Mouse (Mus musculus) CD8-positive naive resting alpha-beta T cell, adult 2 months (primary cell): ENCODE measurements at regions not wholly inside any gene's neighbourhood (a gene's known extent, or its start where the extent isn't known, plus 50 kb on each side); places are given as distances from the start of the nearest gene placed in this dataset.

Source experiments
- DNase-seq, 2 experiments: peaks; one replicate each; pipeline ENCODE4 v3.0.0; 2022; ENCODE audit warnings: low read depth in 2 of 2, low spot score in 2 of 2

DNA sequence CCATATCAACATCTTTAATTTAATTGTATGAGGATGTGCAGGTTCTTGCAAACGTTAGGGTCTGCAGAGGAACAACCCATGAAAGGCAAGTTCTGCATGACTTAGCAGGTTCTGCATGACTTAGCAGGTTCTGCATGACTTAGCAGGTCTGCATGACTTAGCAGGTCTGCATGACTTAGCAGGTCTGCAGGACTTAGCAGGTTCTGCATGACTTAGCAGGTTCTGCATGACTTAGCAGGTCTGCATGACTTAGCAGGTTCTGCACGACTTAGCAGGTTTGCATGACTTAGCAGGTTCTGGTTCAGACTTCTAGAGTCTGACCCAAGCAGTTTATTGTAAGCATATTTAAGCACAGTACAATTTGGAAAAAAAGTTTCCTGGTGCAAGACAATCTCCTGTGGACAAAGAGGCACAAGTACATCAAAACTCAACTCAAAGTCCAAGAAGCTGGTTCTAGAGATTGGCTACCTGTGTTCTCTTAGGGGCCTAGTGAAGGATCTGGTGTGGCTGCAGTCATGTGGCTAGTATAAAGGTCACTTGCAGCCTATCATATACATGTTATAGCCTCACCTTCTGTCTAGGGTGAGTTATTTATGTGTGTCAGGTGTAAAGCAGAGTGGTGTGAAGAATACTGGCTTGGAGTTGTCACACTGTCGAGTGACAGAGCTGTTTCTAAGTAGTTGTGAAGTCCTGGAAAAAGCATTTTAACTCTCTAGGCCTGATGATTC lies 50.5 kb upstream of the Prdx6 start:
- DNase-seq = no peak

DNA sequence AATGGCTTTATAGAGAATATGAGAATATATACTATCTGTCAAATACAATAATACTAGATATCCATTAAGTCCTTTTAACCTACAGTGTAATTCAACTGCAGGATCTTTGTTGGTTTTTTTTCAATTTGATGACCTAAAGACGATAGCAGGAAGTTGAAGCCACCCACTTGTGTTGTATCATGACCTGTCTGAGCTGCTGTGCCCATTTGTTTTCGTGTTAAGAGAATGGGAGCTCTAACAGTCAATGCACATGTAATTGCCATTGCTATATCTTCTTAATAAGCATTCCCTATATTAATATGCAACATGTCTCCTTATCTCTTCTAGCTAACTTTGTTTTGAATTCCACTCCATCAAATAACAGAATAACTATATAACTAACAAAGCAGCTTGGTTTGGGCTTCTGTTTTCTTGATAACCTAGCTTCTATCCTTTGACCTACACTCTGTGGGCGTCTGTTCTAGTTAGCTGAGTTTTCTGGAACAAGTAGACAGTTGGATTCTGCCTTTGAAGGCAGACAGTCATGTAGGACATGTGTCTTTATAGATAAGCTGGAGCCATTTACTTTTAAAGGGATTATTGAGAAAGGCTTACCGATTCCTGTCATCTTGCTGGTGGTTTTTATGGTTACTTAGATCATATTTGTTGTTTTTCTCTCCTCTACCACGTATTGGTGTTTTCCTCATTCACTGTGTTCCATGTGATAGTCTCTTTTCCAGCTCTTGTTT lies 55.9 kb upstream of the Prdx6 start:
- no peak for DNase-seq

DNA sequence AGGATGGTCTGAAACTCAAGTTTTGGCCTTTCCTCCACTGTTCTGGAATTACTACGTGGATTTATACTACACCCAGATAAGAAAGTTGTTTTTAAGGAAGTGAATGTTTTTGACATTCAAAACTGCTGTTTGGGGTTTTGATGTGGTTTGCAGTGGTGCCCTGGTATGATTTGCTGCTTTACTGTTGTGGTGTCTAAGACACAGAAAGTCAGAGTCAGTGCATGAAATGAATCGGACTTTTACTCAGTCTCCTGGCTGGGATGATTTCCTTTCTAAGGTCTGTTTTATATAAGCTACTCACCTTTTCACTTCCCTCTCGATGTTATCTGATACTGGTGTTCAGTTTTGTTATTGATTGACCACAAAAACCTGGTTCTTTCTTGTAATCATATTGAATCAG lies 58.2 kb upstream of the Prdx6 start:
- peak; percentile 19 to 45 for DNase-seq

DNA sequence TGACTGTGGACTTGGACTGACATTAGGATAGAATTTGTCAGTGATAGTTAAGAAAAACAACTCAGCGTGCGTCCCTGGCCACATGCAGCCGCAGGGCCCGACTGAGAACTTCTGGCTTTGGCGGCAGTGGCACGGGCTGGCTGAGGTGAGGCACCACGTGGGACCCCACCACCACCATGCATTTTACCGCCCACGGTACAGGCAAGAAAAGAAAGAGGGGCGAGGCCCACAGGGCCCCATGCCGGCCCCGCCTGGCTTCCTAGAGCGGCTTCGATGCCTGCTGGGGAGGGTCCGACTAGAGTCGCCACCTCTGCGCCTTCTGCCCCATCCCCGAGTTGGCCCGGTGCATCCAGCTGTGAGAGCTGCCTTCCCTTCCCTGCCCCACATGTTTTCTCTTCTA lies 63.1 kb upstream of the Prdx6 start:
- DNase-seq = no peak

DNA sequence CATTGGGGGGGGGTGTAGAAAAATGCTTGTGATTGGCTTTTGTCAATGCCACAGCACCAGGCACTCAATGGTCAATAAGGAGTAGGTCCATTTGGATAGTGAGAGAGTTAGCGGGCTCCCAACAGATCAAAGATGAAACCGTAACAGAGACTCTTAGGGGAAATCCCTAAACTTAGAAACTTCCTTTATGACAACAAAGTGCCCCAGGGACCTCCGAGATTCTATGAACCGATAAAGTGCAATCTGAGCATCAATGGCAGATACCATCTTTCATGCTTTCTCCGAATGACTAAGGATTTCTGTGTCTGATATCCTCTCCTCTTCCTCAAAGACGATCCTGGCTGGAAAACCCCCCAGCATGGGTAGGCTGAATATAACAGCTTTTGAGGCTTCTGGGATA lies 70.7 kb upstream of the Prdx6 start:
- DNase-seq = no peak

DNA sequence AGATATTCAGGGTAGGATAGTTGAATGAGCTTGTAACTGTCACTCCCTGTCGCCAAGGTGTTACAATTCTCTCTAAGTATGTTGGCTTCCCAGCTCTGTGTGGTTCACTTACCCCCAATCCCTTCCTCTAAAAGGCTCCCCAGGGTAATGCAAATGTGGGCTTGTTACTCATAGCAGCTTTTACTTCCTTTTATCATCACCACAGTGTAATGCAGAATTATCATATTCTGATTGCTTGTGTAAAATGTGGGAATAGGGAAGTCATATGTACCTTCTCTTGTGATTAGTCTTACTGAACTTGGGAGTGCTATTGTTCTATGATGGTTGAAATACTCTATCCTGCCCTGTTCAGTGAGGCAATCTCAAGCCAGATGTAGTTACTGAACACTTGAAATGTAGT lies 66.0 kb upstream of the Tnfsf4 start:
- DNase-seq = no peak

DNA sequence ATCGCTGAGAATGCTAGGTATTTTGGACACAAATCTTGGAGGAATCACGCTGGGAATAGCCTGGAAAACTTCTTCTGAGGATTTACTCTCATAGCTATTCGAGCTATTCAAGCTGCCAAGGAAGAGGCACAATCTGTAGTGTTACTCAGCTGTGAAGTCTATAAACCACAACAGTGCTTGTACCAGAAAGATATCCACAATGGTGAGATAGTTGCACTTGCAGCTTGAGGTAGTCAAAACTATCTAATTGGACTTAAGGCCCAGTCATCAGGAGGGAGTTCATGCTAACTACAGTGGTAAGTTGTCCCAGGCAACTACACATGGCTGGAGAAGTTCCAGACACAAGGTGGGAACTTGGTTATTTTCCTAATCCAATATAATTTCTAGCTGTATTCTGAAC lies 62.1 kb upstream of the Tnfsf4 start:
- no peak for DNase-seq

DNA sequence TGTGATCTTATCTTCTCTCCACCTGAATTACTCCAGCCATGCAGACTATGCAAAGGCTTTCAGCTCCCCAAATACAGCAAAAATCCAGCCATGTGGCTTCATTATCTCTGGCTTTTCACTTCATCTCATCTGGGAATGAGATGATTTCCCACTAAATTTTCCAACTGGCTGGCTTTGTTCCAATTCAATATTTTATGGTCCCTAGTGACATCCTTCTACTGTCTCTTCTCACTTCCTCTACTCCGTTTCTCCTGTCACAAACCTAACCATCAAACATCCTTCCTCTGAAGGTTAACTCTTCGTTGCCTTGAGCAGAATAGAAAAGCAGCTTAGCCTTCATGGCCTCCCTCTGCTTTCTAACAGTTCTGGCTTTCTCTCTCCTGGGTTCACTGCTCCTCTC lies 50.1 kb upstream of the Tnfsf4 start:
- no peak for DNase-seq
